Mouse (Mus musculus) E14TG2a.4 (cell line): Measurements from ENCODE around the gene Nr4a1.

Source experiments
- CTCF ChIP-seq: conservative IDR thresholded peaks from 2 replicates; pipeline ENCODE4 v1.5.1; 2014; ENCODE audit warnings: low read length
- POU5F1 ChIP-seq: IDR thresholded peaks from 2 replicates; pipeline ENCODE4 v1.6.1; 2014; ENCODE audit warnings: low read length, borderline replicate concordance

DNA sequence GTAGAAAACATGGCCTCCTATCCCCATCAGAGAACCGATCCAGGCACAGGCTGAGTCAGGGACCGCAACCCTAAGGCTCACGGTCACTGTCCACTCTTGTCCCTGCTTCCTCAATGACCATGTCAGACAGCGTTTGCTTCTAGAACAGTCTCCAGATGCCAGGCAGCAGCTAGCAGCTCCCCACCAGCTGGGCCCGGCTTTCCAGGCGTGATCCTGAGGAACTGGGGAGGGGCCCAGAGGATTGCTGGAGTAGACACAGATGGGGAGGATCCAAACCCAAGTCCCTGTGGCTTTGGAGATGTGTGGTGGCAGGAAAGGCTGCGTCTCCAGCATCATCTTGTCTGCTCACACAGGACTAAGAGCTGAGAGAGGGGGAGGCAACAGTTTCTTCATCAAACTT lies 41.0 kb downstream of the Nr4a1 start:
- TF ChIP-seq CTCF (no peak), POU5F1 (no peak)
